Comparison of ENCODE assay signal across 20 mouse cellular contexts in genomic region chr10:21689847-21690269, GRCm38 (mm10).
DNase-seq lines count a peak whose midpoint lies in the region; ATAC-seq and TF ChIP-seq lines count a peak whose summit lies in the region.
"Had no signal": no experiment of that assay in that cellular context is flagged by ENCODE, and none has a peak within 500 bp of the region (broad histone marks: within the 10 kb centered on the region; RNA-seq: fewer than 3 reads in every experiment).

No protein-coding gene starts in this region.

- no peak for TF ChIP-seq CTCF in G1E (IDR thresholded peaks at IDR 0.05; ENCODE audit: low read depth, low read length)
- TF ChIP-seq CTCF in hindbrain, postnatal 0 days (IDR thresholded peaks at IDR 0.05; ENCODE audit: low read depth), result no peak

- intact Hi-C loops in left cerebral cortex, postnatal 4 days (cut with DNase I), result loop anchor here (10.0 kb wide), 2 partner anchors 195 to 305 kb away; partner anchors contain the start of gene Sgk1
- intact Hi-C loops in left cerebral cortex, postnatal 10 days (cut with DNase I), result loop anchor here (10.0 kb wide), 2 partner anchors 195 to 225 kb away; partner anchors contain the start of gene Sgk1

- no peak overlapping the region for H3K27ac ChIP-seq in heart, embryonic 12.5 days (ENCODE audit: poor library complexity, severe bottlenecking)
- H3K27ac ChIP-seq in hindbrain, embryonic 12.5 days, result no peak overlapping the region
- H3K27ac ChIP-seq in hindbrain, postnatal 0 days, result no peak overlapping the region
- H3K27ac ChIP-seq: embryonic facial prominence, embryonic 15.5 days; forebrain, embryonic 10.5 days; gastrocnemius, adult 2 months; hindbrain, embryonic 10.5 days; limb, embryonic 15.5 days had no signal

- H3K36me3 ChIP-seq in heart, embryonic 12.5 days, result no peaks in the 10 kb centered on the region
- H3K36me3 ChIP-seq in G1E (replicated peaks), result no peaks in the 10 kb centered on the region
- H3K36me3 ChIP-seq in hindbrain, embryonic 12.5 days, result no peaks in the 10 kb centered on the region
- no peaks in the 10 kb centered on the region for H3K36me3 ChIP-seq in hindbrain, postnatal 0 days (ENCODE audit: insufficient read depth, low read length)
- H3K36me3 ChIP-seq: embryonic facial prominence, embryonic 15.5 days; forebrain, embryonic 10.5 days; hindbrain, embryonic 10.5 days; limb, embryonic 15.5 days had no signal

- no peak overlapping the region for H3K9ac ChIP-seq in heart, embryonic 12.5 days
- H3K9ac ChIP-seq in hindbrain, embryonic 12.5 days, result no peak overlapping the region
- no peak overlapping the region for H3K9ac ChIP-seq in hindbrain, postnatal 0 days (replicated peaks; ENCODE audit: low read length)
- H3K9ac ChIP-seq: embryonic facial prominence, embryonic 15.5 days; limb, embryonic 15.5 days had no signal

- peaks cover 30% of the 10 kb centered on the region for H3K4me1 ChIP-seq in heart, embryonic 12.5 days (replicated peaks)
- peaks cover 75% of the 10 kb centered on the region for H3K4me1 ChIP-seq in G1E (ENCODE audit: insufficient read depth, low read depth, low read length)
- H3K4me1 ChIP-seq in hindbrain, embryonic 12.5 days, result peaks cover 8% of the 10 kb centered on the region
- no peaks in the 10 kb centered on the region for H3K4me1 ChIP-seq in hindbrain, postnatal 0 days (ENCODE audit: insufficient read depth, low read length)
- H3K4me1 ChIP-seq: limb, embryonic 15.5 days had no signal

- WGBS in heart, embryonic 12.5 days, result 44% methylated on average over 9 of the region's 9 CpGs
- WGBS in hindbrain, embryonic 12.5 days, result 87% methylated on average over 9 of the region's 9 CpGs
- WGBS in hindbrain, postnatal 0 days, result 82% methylated on average over 9 of the region's 9 CpGs

- no peak overlapping the region for H3K4me2 ChIP-seq in heart, embryonic 12.5 days
- no peak overlapping the region for H3K4me2 ChIP-seq in hindbrain, embryonic 12.5 days (replicated peaks)
- no peak overlapping the region for H3K4me2 ChIP-seq in hindbrain, postnatal 0 days (ENCODE audit: low read depth, low read length)
- H3K4me2 ChIP-seq: embryonic facial prominence, embryonic 15.5 days; limb, embryonic 15.5 days; midbrain, embryonic 11.5 days had no signal

- H3K4me3 ChIP-seq in heart, embryonic 12.5 days, result no peak overlapping the region
- H3K4me3 ChIP-seq in G1E (ENCODE audit: low read depth, low read length), result peak overlapping the region; percentile 47; the same call in 1 of the 2 replicates
- no peak overlapping the region for H3K4me3 ChIP-seq in hindbrain, embryonic 12.5 days
- H3K4me3 ChIP-seq in hindbrain, postnatal 0 days (ENCODE audit: low read length), result no peak overlapping the region
- H3K4me3 ChIP-seq: embryonic facial prominence, embryonic 15.5 days; forebrain, embryonic 10.5 days; gastrocnemius, adult 2 months; hindbrain, embryonic 10.5 days; limb, embryonic 15.5 days had no signal

- H3K27me3 ChIP-seq in heart, embryonic 12.5 days (replicated peaks), result no peaks in the 10 kb centered on the region
- no peaks in the 10 kb centered on the region for H3K27me3 ChIP-seq in G1E (ENCODE audit: insufficient read depth, low read length)
- H3K27me3 ChIP-seq in hindbrain, embryonic 12.5 days, result no peaks in the 10 kb centered on the region
- no peaks in the 10 kb centered on the region for H3K27me3 ChIP-seq in hindbrain, postnatal 0 days (ENCODE audit: insufficient read depth, low read length)
- H3K27me3 ChIP-seq: embryonic facial prominence, embryonic 15.5 days; limb, embryonic 15.5 days had no signal

- ATAC-seq in heart, embryonic 12.5 days (ENCODE audit: insufficient number of reproducible peaks, low FRiP score), result no peak
- ATAC-seq in G1E (ENCODE audit: extremely low read depth, insufficient number of reproducible peaks, low FRiP score, poor library complexity, severe bottlenecking), result peak; percentile 48
- ATAC-seq in common myeloid progenitor, adult 5-6 weeks (replicated peaks; ENCODE audit: low read depth, poor library complexity, severe bottlenecking), result peak; percentile 59
- ATAC-seq in hindbrain, embryonic 12.5 days (ENCODE audit: low FRiP score), result no peak
- no peak for ATAC-seq in hindbrain, postnatal 0 days
- ATAC-seq: inflammation-experienced regulatory T-cells, adult 6 months had no signal

- DNase-seq in heart, adult 11 months, result peak; percentile 86
- peak; percentile 22 for DNase-seq in left cerebral cortex, postnatal 4 days
- DNase-seq in left cerebral cortex, postnatal 10 days (ENCODE audit: extremely low spot score in 1 of 2, low spot score in 2 of 2), result no peak
- peak; percentile 46 for DNase-seq in G1E (ENCODE audit: low spot score)
- DNase-seq in hindbrain, postnatal 0 days (ENCODE audit: low spot score), result no peak
- DNase-seq: cerebellum, adult 11-12 months; embryo, embryonic 11 days; gastrocnemius, adult 2 months; lung, adult 18-20 months; lung, postnatal 36 days; right cerebral cortex, postnatal 14 days had no signal

- H3K9me3 ChIP-seq in heart, embryonic 12.5 days (replicated peaks), result no peaks in the 10 kb centered on the region
- H3K9me3 ChIP-seq in G1E (replicated peaks), result no peaks in the 10 kb centered on the region
- H3K9me3 ChIP-seq in hindbrain, embryonic 12.5 days (replicated peaks), result no peaks in the 10 kb centered on the region
- H3K9me3 ChIP-seq in hindbrain, postnatal 0 days (ENCODE audit: low read length), result no peaks in the 10 kb centered on the region
- H3K9me3 ChIP-seq: embryonic facial prominence, embryonic 15.5 days; forebrain, embryonic 10.5 days; hindbrain, embryonic 10.5 days; limb, embryonic 15.5 days had no signal

Comparison
In these comparisons a context has a peak if more than half of its experiments do, and no peak if none do; other contexts are left out.
1. DNase-seq: peak in heart, adult 11 months (single experiment), left cerebral cortex, postnatal 4 days (single experiment) and G1E (single experiment); none in left cerebral cortex, postnatal 10 days (0 of 2) and hindbrain, postnatal 0 days (single experiment).
2. ATAC-seq: peak in G1E (single experiment) and common myeloid progenitor, adult 5-6 weeks (single experiment); none in heart, embryonic 12.5 days (single experiment), hindbrain, embryonic 12.5 days (single experiment) and hindbrain, postnatal 0 days (single experiment).